Mouse (Mus musculus) limb, embryonic 10.5 days (tissue): ENCODE data around the gene Arl14ep. TPM values are rescaled to one million over a fixed set of nuclear protein-coding genes. Genes with fewer than 3 reads are reported as not detected.
"Not testable (repeated sequence)": the region's sequence is repeated elsewhere in the genome, so short reads cannot be mapped to it uniquely, and the experiment has no call there.

Experiments used
- DNase-seq: peaks from one replicate; pipeline ENCODE4 v3.0.0-alpha.2; 2017; ENCODE audit warnings: low spot score
- H3K27ac ChIP-seq: fragments of 300-500 bp; sonication (generic); 2 replicates; pipeline ENCODE4 v1.5.1; 2016; ENCODE audit warnings: mild to moderate bottlenecking
- H3K27me3 ChIP-seq: fragments of 300-500 bp; sonication (generic); 2 replicates; pipeline ENCODE4 v1.6.1; 2016; ENCODE audit warnings: low read depth, mild to moderate bottlenecking; ENCODE audit not compliant: poor library complexity, severe bottlenecking
- H3K36me3 ChIP-seq: fragments of 300-500 bp; sonication (generic); 2 replicates; pipeline ENCODE4 v1.6.1; 2016; ENCODE audit warnings: mild to moderate bottlenecking, moderate library complexity
- H3K4me1 ChIP-seq: fragments of 300-500 bp; sonication (generic); 2 replicates; pipeline ENCODE4 v1.6.1; 2016
- H3K4me3 ChIP-seq: fragments of 300-500 bp; sonication (generic); 2 replicates; pipeline ENCODE4 v1.5.1; 2016; ENCODE audit warnings: mild to moderate bottlenecking, moderate library complexity
- H3K9me3 ChIP-seq: fragments of 300-500 bp; sonication (generic); replicated peaks from 2 replicates; pipeline ENCODE4 v1.6.1; 2016; ENCODE audit warnings: mild to moderate bottlenecking
- WGBS: fragments of 180-500 bp; shearing (Covaris S2); methylation state at CpG from one replicate; pipeline ENCODE4 v1.1.7; 2016; 5-methylcytosine and 5-hydroxymethylcytosine counted together
- polyA plus RNA-seq: library from polyadenylated mRNA; unstranded; fragments of >200 nt; fragmentation: Nextera tagmentation; extraction: Ambion mirVana; gene quantifications from 2 replicates; pipeline ENCODE4 v1.2.1, GENCODE M21; 2016

The Arl14ep gene
- polyA plus RNA-seq = 49.4 and 58.7 TPM in 2 replicates

DNA sequence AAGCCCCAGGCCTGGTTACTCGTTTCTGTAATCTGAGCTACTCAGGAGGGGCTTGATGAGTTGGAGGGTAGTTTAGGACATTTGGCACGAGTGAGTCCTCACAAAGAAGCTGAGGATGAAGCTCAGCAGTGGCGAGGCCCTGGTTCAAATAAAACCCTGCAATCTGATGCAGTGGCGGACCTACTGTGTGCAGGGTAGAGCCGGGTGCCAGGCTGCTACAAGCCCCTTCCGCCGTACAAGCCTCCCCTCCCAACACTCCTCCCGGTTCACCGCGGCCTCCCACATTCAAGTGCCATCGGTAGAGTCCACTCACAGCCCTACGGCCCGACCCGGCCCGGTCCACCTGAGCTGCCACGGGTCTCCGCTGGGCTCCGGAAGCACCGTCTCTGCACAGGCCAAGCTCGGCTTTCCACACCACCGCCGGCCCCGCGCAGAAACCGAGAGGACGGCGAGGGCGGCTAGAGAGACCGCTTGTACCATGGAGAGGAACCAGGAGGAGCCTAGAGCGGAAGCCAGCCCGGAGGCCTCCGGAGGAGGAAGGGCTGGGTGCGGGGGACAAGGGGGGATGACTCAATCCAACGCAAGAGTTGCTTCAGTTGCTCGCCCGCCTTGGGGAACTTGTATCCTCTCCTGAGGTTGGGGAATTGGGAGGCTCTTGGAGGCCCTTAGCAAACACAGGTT is at the start of gene Arl14ep:
Arl14ep (minus strand) TSS at position 466 of the 681 bp plus-strand sequence.
- peak; percentile 91 for DNase-seq
- peak within 1 kb of the TSS; percentile 97 for H3K27ac ChIP-seq
- H3K4me3 ChIP-seq = peak within 1 kb of the TSS; percentile 90
- H3K27me3 ChIP-seq = no peaks in the 10 kb centered on the region
- H3K9me3 ChIP-seq = no peaks in the 10 kb centered on the region
- peaks cover 7% of the 10 kb centered on the region; the same call in 1 of the 2 replicates for H3K4me1 ChIP-seq
- H3K36me3 ChIP-seq = peaks cover 14% of the 10 kb centered on the region
- 1% methylated on average over 36 of the region's 36 CpGs for WGBS

DNA sequence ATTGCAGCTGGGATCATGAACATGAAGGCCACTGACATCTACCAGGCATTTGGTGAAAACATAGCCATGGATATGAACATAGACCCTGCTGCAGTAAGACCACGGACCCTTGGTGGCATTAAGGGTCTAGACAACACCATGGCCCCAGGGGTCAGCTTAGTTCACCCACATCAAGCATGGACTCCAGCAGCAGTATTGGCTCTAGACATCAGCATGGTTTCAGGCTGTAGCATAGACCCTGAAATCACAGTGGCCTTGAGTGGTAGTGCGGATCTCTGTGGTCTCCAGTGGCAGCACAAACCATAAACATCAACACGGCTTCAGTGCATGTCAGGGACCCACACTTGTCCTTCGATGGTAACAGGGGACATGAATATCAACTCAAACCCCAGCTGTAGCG is 48.5 kb upstream of the Arl14ep start:
- DNase-seq = no peak
- WGBS = 95% methylated on average over 5 of the region's 5 CpGs
- no peak overlapping the region for H3K27ac ChIP-seq
- H3K4me1 ChIP-seq = no peaks in the 10 kb centered on the region
- H3K36me3 ChIP-seq = no peaks in the 10 kb centered on the region
- no peak overlapping the region for H3K4me3 ChIP-seq
- H3K9me3 ChIP-seq = no peaks in the 10 kb centered on the region
- no peaks in the 10 kb centered on the region for H3K27me3 ChIP-seq

DNA sequence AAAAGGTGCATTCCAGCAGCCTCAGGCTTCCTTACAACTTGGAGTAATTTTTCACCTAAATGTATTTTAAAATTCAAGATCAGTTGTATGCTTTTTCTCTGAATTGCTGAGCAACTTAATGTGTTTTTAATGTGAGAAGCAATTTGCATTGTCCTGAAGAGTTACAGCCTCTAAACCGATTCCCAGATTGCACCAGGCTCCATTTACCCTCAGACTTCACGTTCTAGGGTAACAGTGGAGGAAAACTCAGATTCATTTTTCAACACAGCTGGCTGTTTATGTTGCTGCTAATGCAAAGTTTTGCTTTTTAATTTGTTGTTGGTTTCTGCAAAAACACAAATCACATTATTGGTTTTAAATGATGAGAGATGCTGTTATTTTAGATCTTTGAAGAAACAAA is 45.1 kb upstream of the Arl14ep start:
- no peak overlapping the region for H3K27ac ChIP-seq
- no peak for DNase-seq
- H3K4me1 ChIP-seq = peaks cover 4% of the 10 kb centered on the region; the same call in 1 of the 2 replicates
- no peaks in the 10 kb centered on the region for H3K36me3 ChIP-seq
- H3K4me3 ChIP-seq = no peak overlapping the region
- WGBS = 71% methylated on average over 2 of the region's 2 CpGs
- H3K27me3 ChIP-seq = no peaks in the 10 kb centered on the region
- no peaks in the 10 kb centered on the region for H3K9me3 ChIP-seq

DNA sequence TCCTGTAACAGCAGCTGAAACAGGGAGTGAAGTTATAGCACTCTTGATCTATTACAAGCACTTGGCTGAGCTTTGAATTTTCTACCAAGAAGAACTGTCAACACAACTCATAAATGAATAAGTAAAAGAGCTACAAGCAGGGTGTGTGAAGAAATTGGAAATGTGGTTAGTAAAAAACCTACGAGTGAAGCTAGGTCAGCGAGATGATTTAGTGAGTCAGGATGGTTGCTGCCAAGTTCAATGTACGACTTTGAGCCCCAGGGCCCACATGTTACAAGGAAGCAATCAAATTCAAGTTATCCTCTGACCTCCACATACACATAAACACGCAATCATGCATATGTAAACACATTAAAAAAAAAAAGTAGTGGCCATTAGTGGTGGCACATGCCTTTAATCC is 38.9 kb upstream of the Arl14ep start:
- H3K36me3 ChIP-seq = no peaks in the 10 kb centered on the region
- H3K27ac ChIP-seq = no peak overlapping the region
- 89% methylated on average over 4 of the region's 4 CpGs for WGBS
- H3K9me3 ChIP-seq = no peaks in the 10 kb centered on the region
- H3K4me1 ChIP-seq = peaks cover 4% of the 10 kb centered on the region; the same call in 1 of the 2 replicates
- no peaks in the 10 kb centered on the region for H3K27me3 ChIP-seq
- H3K4me3 ChIP-seq = no peak overlapping the region
- no peak for DNase-seq

DNA sequence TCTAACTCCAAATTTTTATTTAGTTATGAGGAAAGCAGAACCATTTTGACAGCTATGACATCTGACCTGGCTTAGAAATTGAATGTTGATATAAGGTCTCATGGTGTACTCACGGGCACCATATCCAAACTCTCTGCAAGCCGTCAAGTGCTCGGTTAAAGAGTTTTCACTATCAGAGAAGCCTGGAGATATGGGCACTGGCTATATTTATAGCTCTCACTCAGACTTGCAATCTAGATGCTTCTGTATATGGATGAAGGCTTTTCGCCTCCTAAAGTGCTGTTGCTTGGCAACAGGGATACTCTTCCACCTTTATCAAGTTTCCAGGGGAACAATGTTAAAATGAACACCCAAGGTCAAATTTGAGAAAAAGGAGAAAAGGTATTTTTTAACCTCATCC is 38.1 kb upstream of the Arl14ep start:
- H3K27ac ChIP-seq = no peak overlapping the region
- no peaks in the 10 kb centered on the region for H3K9me3 ChIP-seq
- no peaks in the 10 kb centered on the region for H3K27me3 ChIP-seq
- 93% methylated on average over 4 of the region's 4 CpGs for WGBS
- DNase-seq = no peak
- no peak overlapping the region for H3K4me3 ChIP-seq
- H3K4me1 ChIP-seq = peaks cover 4% of the 10 kb centered on the region; the same call in 1 of the 2 replicates
- H3K36me3 ChIP-seq = no peaks in the 10 kb centered on the region

DNA sequence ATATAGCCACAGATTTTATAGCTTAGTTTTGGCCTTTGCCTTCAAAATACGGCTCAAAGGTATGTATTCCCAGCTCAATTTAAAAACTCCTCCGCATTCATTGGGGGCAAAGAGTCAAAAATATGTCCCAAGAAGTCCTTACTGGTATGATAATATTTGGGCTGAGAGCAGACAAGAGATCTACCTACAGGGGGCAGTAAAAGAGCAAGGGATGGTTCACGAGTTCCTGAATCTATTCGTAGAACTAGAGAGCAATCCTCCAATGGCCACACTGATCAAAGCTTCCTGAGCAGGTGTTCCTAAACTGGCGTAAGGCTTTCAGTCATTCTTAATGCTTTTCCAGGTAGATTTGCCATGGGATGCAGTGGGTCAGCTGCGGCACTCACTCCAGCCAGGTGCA is 35.9 kb upstream of the Arl14ep start:
- H3K4me1 ChIP-seq = no peaks in the 10 kb centered on the region
- H3K27ac ChIP-seq = no peak overlapping the region
- H3K36me3 ChIP-seq = no peaks in the 10 kb centered on the region
- 80% methylated on average over 6 of the region's 6 CpGs for WGBS
- H3K27me3 ChIP-seq = no peaks in the 10 kb centered on the region
- no peaks in the 10 kb centered on the region for H3K9me3 ChIP-seq
- DNase-seq = no peak
- H3K4me3 ChIP-seq = no peak overlapping the region

DNA sequence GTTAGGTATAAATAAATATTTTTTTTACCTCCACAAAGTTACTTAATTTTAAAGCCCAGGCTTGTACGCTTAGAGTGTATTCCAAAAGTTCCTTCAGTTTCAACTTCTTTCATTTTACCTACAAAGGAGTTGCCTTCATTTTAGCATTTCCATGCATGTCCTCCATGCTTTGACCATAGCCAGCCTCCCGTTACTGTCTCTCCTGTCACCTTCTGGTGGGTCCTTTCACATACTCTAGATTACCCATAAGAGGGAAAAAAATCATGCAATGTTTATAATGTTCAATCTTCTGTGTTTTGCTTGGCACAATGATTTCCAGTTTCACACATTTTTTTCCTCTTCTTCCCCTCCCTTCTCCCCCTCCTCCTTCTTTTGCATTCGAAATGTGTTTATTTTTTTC is 32.2 kb upstream of the Arl14ep start:
- no peaks in the 10 kb centered on the region for H3K4me1 ChIP-seq
- H3K4me3 ChIP-seq = no peak overlapping the region
- 91% methylated on average over 3 of the region's 3 CpGs for WGBS
- H3K27me3 ChIP-seq = no peaks in the 10 kb centered on the region
- no peak for DNase-seq
- no peaks in the 10 kb centered on the region for H3K36me3 ChIP-seq
- no peak overlapping the region for H3K27ac ChIP-seq
- no peaks in the 10 kb centered on the region for H3K9me3 ChIP-seq

DNA sequence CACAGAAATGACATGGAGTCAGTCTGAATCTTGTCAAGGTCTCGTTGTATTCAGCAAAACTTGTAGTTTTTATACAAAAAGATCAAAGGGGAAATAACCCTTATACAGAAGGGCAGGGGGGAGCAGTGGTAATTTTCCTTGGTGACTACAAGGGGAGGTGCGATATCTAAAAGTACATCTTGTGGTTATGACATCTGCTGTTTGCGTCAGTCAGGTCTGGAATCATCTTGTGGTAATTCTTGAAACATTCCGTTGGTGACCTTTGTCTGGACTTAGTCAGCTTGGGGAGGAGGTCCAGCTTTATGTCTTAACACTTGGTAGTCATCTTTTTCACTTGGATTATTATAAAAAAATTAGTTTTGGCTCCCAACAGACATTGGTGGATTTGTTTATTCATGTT is 31.7 kb upstream of the Arl14ep start:
- H3K27me3 ChIP-seq, H3K4me3 ChIP-seq, H3K4me1 ChIP-seq, H3K36me3 ChIP-seq, H3K9me3 ChIP-seq, H3K27ac ChIP-seq, DNase-seq: not testable (repeated sequence)
- 88% methylated on average over 4 of the region's 4 CpGs for WGBS

DNA sequence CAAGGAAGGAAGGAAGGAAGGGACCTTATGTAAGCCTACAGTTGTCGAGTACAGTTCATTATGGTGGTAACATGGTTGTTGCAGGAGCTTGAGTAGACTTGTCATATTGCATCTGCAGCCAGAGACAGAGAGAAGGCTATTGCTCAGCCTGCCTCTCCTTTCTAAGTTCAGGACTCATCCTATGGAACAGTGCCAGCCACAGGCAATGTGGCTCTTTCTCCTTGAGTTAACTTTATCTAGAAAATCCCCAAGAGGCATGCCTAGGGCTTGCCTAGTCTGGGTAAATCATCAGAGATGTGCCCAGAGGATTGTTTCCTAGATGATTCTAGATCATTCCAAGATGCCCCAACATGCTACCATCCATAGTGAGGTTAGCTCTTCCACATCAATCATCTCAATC is 17.0 kb upstream of the Arl14ep start:
- no peaks in the 10 kb centered on the region for H3K4me1 ChIP-seq
- no peaks in the 10 kb centered on the region for H3K9me3 ChIP-seq
- H3K27me3 ChIP-seq = no peaks in the 10 kb centered on the region
- no peak for DNase-seq
- WGBS = 79% methylated on average over 1 of the region's 1 CpGs
- H3K36me3 ChIP-seq = no peaks in the 10 kb centered on the region
- no peak overlapping the region for H3K27ac ChIP-seq
- no peak overlapping the region for H3K4me3 ChIP-seq

DNA sequence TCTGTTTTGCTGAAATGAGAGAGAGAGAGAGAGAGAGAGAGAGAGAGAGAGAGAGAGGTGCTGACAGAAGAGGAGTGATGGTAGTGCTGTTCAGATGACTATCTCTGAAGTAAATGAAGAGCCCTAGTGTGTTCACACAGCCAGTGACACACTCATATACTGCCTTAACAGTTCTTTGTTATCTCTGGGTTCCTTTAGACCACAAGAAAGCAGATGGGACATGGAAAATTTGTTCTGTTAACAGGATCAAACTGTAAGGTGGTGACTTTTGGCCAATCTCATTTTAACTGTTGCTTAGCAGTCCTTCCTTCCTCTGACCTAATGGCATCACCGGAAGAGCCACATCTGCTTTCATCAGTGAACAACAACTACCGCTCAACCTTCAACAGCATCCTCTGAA is 10.7 kb upstream of the Arl14ep start:
- 95% methylated on average over 2 of the region's 2 CpGs for WGBS
- Histone ChIP-seq H3K9me3 (no peaks in the 10 kb centered on the region), H3K36me3 (no peaks in the 10 kb centered on the region), H3K4me1 (no peaks in the 10 kb centered on the region), H3K27me3 (no peaks in the 10 kb centered on the region), H3K27ac (no peak overlapping the region), H3K4me3 (no peak overlapping the region)
- DNase-seq = no peak

DNA sequence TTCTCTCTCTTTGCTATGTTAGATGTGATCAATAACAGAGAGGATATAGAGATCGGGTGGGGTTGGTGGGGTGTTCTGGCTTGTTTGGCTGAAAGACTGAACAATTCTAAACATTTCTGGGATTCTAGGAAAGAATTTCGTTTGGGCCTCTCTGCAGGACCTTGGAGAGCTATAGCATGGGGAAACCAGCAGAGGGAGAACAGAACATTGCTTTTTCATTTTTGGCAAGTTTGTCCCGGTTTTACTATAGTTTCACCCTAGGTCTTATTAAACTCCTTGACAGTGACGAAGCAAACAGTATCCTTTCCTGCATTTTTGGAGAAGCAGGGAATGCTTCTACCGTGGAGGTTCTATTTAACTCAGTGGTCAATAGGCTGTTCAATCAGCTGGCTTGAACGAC is 8.3 kb upstream of the Arl14ep start:
- WGBS = 63% methylated on average over 6 of the region's 6 CpGs
- Histone ChIP-seq H3K27ac (no peak overlapping the region), H3K4me3 (no peak overlapping the region), H3K4me1 (no peaks in the 10 kb centered on the region), H3K9me3 (no peaks in the 10 kb centered on the region), H3K27me3 (no peaks in the 10 kb centered on the region), H3K36me3 (no peaks in the 10 kb centered on the region)
- no peak for DNase-seq

DNA sequence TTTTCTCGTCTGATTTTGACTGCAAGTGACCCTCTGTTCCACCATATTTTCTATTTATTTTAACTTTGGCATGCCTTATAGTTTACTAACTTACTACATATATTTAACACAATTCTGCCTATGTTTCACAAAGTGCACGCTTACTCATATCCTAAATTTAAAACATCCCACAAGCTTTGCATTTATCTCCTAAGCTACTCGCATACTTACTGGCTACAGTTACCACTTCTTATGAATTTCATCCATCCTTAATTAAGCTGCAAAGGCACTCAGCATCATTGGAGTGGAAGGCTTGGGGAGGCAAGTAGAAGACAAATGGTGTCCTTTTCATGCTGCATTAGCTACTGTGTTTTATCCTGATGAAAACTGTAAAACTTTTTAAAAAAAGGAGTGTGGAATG is 2.2 kb upstream of the Arl14ep start:
- H3K4me1 ChIP-seq = peaks cover 7% of the 10 kb centered on the region; the same call in 1 of the 2 replicates
- WGBS = 89% methylated on average over 3 of the region's 3 CpGs
- no peak overlapping the region for H3K27ac ChIP-seq
- H3K27me3 ChIP-seq = no peaks in the 10 kb centered on the region
- no peak overlapping the region for H3K4me3 ChIP-seq
- DNase-seq = no peak
- no peaks in the 10 kb centered on the region for H3K9me3 ChIP-seq
- peaks cover 7% of the 10 kb centered on the region; the same call in 1 of the 2 replicates for H3K36me3 ChIP-seq

DNA sequence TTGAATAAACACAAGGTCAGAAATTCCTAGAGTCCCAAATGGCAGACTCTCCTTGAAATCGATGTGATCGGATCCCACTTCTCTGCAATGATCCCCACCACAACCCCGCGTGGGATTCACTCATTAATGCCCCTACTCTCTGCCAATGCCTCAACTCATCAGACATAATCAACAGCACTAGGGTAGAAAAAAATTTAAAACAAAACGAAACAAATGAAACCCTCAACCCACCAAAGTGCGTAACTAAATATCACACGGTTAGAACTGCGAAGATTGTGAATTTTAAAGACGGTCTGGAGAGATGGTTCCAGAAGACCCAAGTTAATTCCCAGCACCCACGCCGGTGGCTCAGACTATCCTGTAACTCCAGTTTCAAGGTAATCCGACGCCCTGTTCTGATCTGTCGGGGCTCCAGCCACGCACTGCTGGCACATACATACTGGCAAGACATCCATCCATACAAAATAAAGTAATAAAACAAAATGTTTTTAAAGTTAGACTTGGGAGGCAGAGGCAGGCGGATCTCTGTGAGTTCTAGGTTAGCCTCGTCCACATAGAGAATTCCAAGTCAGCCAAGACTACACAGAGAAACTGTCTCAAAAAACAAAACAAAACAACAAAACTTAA is 779 bp downstream of the Arl14ep start:
- peak overlapping the region; percentile 97 for H3K27ac ChIP-seq
- peaks cover 20% of the 10 kb centered on the region for H3K36me3 ChIP-seq
- H3K9me3 ChIP-seq = no peaks in the 10 kb centered on the region
- DNase-seq = no peak
- no peaks in the 10 kb centered on the region for H3K27me3 ChIP-seq
- H3K4me1 ChIP-seq = peaks cover 7% of the 10 kb centered on the region; the same call in 1 of the 2 replicates
- H3K4me3 ChIP-seq = peak overlapping the region; percentile 90
- WGBS = 64% methylated on average over 17 of the region's 17 CpGs
